Mouse (Mus musculus): ENCODE measurements around the gene Kank3.
"Not testable (repeated sequence)": the region's sequence is repeated elsewhere in the genome, so short reads cannot be mapped to it uniquely, and the experiment has no call there.

- not testable (repeated sequence) for TF ChIP-seq GATA1 (IDR thresholded peaks at IDR 0.05; ENCODE audit: borderline replicate concordance, low read length); FLI1 (IDR thresholded peaks at IDR 0.05; ENCODE audit: low read length)
Measured at GRCm38 (mm10) chr17:33823171-33823570, 12.9 kb downstream of the Kank3 start.

All from megakaryocyte, embryonic 14.5 days (primary cell).